Mouse (Mus musculus): ENCODE measurements around the gene Sh3bgrl2. TPM values are rescaled to one million over a fixed set of nuclear protein-coding genes. Genes with fewer than 3 reads are reported as not detected.

The Sh3bgrl2 gene
- total and polyA plus RNA-seq, 2 experiments from 2014 or later = 6.8 to 9.0 TPM

DNA sequence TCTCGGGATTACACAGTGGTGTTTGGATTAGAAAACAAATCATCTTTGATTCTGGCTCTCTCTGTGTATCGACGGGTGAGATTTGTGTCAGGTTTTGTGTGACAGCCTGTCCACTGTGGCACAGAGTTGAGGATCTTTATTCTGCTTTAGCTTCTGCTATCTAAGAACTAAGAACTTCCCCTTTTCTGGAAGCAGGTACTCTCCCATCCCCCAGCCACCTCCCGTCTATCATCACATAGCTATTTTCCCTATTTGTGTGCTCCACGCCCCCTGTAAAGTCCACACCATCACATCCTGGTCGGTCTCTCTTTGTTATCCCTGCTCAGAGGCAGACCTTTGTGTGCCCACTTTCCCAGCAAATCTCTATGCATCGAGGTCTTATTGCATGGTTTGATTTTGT is 21.8 kb downstream of the Sh3bgrl2 start:
- Histone ChIP-seq H3K36me3 (ENCODE audit: insufficient read depth) (no peaks in the 10 kb centered on the region), H3K4me1 (ENCODE audit: insufficient read depth) (0 out of 2 replicates have a peak, but pooled peaks cover under 1% of the 10 kb centered on the region)

GRCm38 (mm10) chr9:83571315-83571714 is 23.2 kb downstream of the Sh3bgrl2 start:
- H3K9ac ChIP-seq = no peak overlapping the region
- DNase-seq (no peak), ATAC-seq (no peak)
- no peak for TF ChIP-seq CTCF (IDR thresholded peaks at IDR 0.05; ENCODE audit: low read depth)
- no peaks in the 10 kb centered on the region for H3K27me3 ChIP-seq (ENCODE audit: insufficient read depth, low read length)
- H3K9me3 ChIP-seq (ENCODE audit: low read length) = no peaks in the 10 kb centered on the region
- no peak overlapping the region for H3K27ac ChIP-seq (ENCODE audit: low read depth, low read length)
- no peak overlapping the region for H3K4me2 ChIP-seq (ENCODE audit: low read depth)
- WGBS = 44% methylated on average over 3 of the region's 3 CpGs
- H3K4me3 ChIP-seq (ENCODE audit: low read depth, low read length) = no peak overlapping the region
- H3K4me1 ChIP-seq (ENCODE audit: insufficient read depth) = no peaks in the 10 kb centered on the region
- no peaks in the 10 kb centered on the region for H3K36me3 ChIP-seq (ENCODE audit: insufficient read depth)

More for the DNA sequence above, 21.8 kb downstream of the Sh3bgrl2 start:
- H3K4me2 ChIP-seq (ENCODE audit: low read depth) = no peak overlapping the region
- DNase-seq = no peak
- WGBS = 71% methylated on average over 7 of the region's 7 CpGs
- H3K9me3 ChIP-seq (ENCODE audit: low read length) = no peaks in the 10 kb centered on the region
- no peak for ATAC-seq
- no peaks in the 10 kb centered on the region for H3K27me3 ChIP-seq (ENCODE audit: insufficient read depth, low read length)
- H3K4me3 ChIP-seq (ENCODE audit: low read depth, low read length) = no peak overlapping the region
- no peak for TF ChIP-seq CTCF (IDR thresholded peaks at IDR 0.05; ENCODE audit: low read depth)
- no peak overlapping the region for H3K27ac ChIP-seq (ENCODE audit: low read depth, low read length)
- no peak overlapping the region for H3K9ac ChIP-seq

DNA sequence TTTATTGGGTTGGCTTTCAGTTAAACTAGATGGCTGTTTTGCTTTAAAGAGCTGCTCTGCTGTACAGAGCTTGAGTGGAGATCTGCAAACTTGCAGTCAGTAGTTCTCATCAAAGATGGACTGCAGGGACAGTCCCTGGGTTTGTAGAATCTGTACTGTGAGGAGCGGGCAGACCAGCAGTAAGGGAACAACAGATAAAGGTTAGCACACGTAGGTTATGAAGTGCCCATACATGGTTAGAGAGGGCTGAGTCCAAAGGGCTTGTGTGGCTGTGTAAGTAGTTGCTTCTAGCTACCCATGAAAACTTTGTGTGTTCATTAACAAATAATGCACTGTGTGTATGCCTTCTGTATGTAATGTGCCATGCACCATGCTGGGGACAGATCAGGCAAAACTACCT is 24.2 kb downstream of the Sh3bgrl2 start:
- H3K27me3 ChIP-seq (ENCODE audit: insufficient read depth, low read length) = no peaks in the 10 kb centered on the region
- no peak overlapping the region for H3K27ac ChIP-seq (ENCODE audit: low read depth, low read length)
- no peaks in the 10 kb centered on the region for H3K36me3 ChIP-seq (ENCODE audit: insufficient read depth)
- no peak for ATAC-seq
- DNase-seq = no peak
- no peak overlapping the region for H3K4me2 ChIP-seq (ENCODE audit: low read depth)
- no peak overlapping the region for H3K9ac ChIP-seq
- WGBS = 88% methylated on average over 2 of the region's 2 CpGs
- H3K4me3 ChIP-seq (ENCODE audit: low read depth, low read length) = no peak overlapping the region
- no peaks in the 10 kb centered on the region for H3K9me3 ChIP-seq (ENCODE audit: low read length)
- H3K4me1 ChIP-seq (ENCODE audit: insufficient read depth) = no peaks in the 10 kb centered on the region
- TF ChIP-seq CTCF (IDR thresholded peaks at IDR 0.05; ENCODE audit: low read depth) = no peak

DNA sequence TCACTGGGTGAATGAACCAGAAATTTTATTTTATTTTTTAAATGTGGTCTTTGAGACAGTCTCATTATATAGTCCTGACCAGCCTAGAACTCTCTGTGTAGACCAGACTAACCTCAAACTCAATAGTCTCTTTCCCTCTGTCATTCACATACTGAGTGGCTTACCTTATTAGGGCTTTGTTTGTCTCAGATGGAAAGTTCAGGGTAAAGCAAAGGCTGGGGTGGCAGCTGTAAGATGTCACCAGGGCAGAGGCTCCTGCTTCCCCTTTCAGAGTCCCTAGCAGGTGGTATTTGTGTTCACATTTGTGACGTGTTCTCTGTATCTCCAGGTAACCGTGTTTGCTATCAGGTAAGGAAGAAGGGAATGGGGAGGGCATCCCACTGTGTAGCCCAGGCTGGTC is 24.7 kb downstream of the Sh3bgrl2 start:
- Histone ChIP-seq H3K27me3 (ENCODE audit: insufficient read depth, low read length) (no peaks in the 10 kb centered on the region), H3K27ac (ENCODE audit: low read depth, low read length) (no peak overlapping the region), H3K4me1 (ENCODE audit: insufficient read depth) (no peaks in the 10 kb centered on the region), H3K9me3 (ENCODE audit: low read length) (no peaks in the 10 kb centered on the region), H3K4me2 (ENCODE audit: low read depth) (no peak overlapping the region), H3K9ac (no peak overlapping the region), H3K4me3 (ENCODE audit: low read depth, low read length) (no peak overlapping the region), H3K36me3 (ENCODE audit: insufficient read depth) (no peaks in the 10 kb centered on the region)
- no peak for TF ChIP-seq CTCF (IDR thresholded peaks at IDR 0.05; ENCODE audit: low read depth)
- ATAC-seq (no peak), DNase-seq (no peak)
- 60% methylated on average over 2 of the region's 2 CpGs for WGBS

DNA sequence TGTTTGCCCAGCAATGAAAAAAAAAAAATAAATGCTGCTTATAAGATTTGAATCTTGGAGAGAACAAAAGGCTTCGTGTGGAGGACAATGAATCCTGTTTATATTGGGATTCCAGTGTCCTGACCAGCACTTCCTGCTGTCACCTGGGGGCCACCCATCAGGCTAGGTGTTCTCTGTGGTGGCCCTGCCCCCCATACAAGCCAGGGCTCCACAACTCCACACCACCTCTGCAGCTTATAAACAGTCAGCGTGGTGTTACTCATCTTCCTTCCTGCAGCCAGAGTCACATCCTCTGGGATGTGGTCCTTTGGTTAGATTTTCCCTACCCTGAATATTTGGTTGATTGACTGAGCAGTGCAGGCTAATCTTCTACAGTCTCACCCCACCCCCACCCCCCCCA is 25.5 kb downstream of the Sh3bgrl2 start:
- H3K9ac ChIP-seq = no peak overlapping the region
- no peaks in the 10 kb centered on the region for H3K36me3 ChIP-seq (ENCODE audit: insufficient read depth)
- 66% methylated on average over 2 of the region's 2 CpGs for WGBS
- ATAC-seq (no peak), DNase-seq (no peak)
- TF ChIP-seq CTCF (IDR thresholded peaks at IDR 0.05; ENCODE audit: low read depth) = no peak
- no peaks in the 10 kb centered on the region for H3K9me3 ChIP-seq (ENCODE audit: low read length)
- no peak overlapping the region for H3K4me3 ChIP-seq (ENCODE audit: low read depth, low read length)
- H3K27ac ChIP-seq (ENCODE audit: low read depth, low read length) = no peak overlapping the region
- H3K4me1 ChIP-seq (ENCODE audit: insufficient read depth) = no peaks in the 10 kb centered on the region
- no peaks in the 10 kb centered on the region for H3K27me3 ChIP-seq (ENCODE audit: insufficient read depth, low read length)
- no peak overlapping the region for H3K4me2 ChIP-seq (ENCODE audit: low read depth)

GRCm38 (mm10) chr9:83575403-83575802 is 27.3 kb downstream of the Sh3bgrl2 start:
- DNase-seq = no peak
- TF ChIP-seq CTCF (IDR thresholded peaks at IDR 0.05; ENCODE audit: low read depth) = no peak
- Histone ChIP-seq H3K4me2 (ENCODE audit: low read depth) (no peak overlapping the region), H3K4me1 (ENCODE audit: insufficient read depth) (no peaks in the 10 kb centered on the region), H3K27ac (ENCODE audit: low read depth, low read length) (no peak overlapping the region), H3K4me3 (ENCODE audit: low read depth, low read length) (no peak overlapping the region), H3K27me3 (ENCODE audit: insufficient read depth, low read length) (no peaks in the 10 kb centered on the region), H3K36me3 (ENCODE audit: insufficient read depth) (no peaks in the 10 kb centered on the region), H3K9ac (no peak overlapping the region), H3K9me3 (ENCODE audit: low read length) (no peaks in the 10 kb centered on the region)
- 93% methylated on average over 4 of the region's 4 CpGs for WGBS
- no peak for ATAC-seq

DNA sequence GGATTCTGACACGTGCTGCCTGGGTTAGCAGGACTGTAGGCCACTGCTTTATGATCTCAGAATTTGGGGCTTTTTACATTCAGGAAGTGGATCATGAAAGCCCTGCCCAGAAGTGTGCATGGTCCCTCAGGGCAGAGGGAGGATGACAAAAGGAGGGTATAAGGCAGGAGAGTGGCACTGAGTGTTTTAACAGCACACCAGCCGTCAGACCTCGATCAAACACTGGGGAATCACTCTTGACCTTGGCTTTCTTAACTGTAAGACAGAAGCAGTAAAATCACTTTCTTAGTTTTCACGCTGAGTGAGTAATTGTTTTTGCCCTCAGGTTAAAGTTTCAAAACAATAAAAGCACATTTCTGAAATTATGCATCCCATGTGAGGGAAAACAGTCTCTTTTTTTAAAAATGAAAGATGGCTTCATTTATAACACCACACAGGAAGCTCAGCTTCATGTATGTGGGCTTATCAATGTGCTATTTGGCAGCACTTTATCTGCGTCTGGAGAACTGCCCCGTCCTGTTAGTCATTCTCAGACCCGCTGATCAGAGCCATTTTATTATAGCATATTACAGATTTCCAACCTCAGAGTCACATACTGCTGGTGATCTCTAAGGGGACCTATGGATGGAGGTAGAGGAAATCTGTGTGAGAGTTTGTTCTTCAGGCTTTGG is 28.0 kb downstream of the Sh3bgrl2 start:
- WGBS = 70% methylated on average over 7 of the region's 7 CpGs
- no peaks in the 10 kb centered on the region for H3K4me1 ChIP-seq (ENCODE audit: insufficient read depth)
- H3K36me3 ChIP-seq (ENCODE audit: insufficient read depth) = no peaks in the 10 kb centered on the region
- H3K4me2 ChIP-seq (ENCODE audit: low read depth) = no peak overlapping the region
- no peak overlapping the region for H3K4me3 ChIP-seq (ENCODE audit: low read depth, low read length)
- H3K27me3 ChIP-seq (ENCODE audit: insufficient read depth, low read length) = no peaks in the 10 kb centered on the region
- no peak overlapping the region for H3K27ac ChIP-seq (ENCODE audit: low read depth, low read length)
- H3K9ac ChIP-seq = no peak overlapping the region
- H3K9me3 ChIP-seq (ENCODE audit: low read length) = no peaks in the 10 kb centered on the region
- no peak for ATAC-seq
- no peak for TF ChIP-seq CTCF (IDR thresholded peaks at IDR 0.05; ENCODE audit: low read depth)
- no peak for DNase-seq
